Mouse (Mus musculus) kidney, adult 8-10 months (tissue): ENCODE results near the gene Tiam2.
A peak's percentile ranks its signal among the peaks of the same experiment; 100 is the strongest.
"Not testable (repeated sequence)": the region's sequence is repeated elsewhere in the genome, so short reads cannot be mapped to it uniquely, and the experiment has no call there.

Experiments used
- DNase-seq, 2 experiments: peaks; one replicate each; pipeline ENCODE4 v3.0.0; 2022

Gene Tiam2

DNA sequence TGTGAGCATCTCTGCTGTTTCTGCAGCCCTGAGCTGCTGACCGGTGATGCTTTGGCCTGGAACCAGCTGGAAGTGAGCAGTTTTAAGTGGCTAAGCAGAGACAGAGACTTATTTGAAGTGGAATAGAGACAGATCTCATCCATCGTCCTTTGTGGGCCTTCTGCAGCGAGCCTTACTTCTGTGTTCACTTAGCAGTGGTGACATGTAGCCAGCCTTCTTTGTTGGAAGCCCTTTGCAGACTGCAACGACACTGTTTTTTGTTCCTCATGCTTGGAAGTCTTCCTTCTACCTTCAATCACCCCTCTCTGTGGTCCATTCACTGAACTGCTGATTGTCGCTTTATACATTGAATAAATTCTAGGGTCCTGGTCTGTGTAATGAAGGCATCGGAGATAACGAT lies 18.5 kb downstream of the Tiam2 start:
- no peak for DNase-seq

- no peak for DNase-seq
Observed at GRCm38 (mm10) chr17:3345276-3345885, 19.0 kb downstream of the Tiam2 start.

GRCm38 (mm10) chr17:3347800-3348199 lies 21.4 kb downstream of the Tiam2 start:
- DNase-seq: no peak

- DNase-seq: no peak
Observed at GRCm38 (mm10) chr17:3349331-3349730, 23.0 kb downstream of the Tiam2 start.

DNA sequence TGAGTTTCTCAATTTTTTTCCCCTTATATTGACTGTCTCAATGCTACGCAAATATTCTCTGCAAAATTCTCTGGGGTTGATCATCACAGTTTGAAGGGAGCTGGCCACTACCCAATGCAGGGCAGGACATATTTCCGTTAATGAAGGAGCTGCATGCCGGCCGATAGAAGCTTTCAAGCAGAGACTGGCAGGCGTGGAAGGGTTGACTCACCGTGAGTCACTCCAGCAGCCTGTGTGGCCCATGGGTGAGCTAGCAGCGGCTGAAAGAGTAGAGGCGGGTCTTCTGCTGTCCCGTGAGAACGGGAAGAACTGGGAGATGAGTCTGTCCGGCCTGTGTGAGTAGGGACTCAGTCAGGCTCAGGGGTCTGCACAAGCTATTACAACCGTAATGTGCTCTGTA lies 23.6 kb downstream of the Tiam2 start:
- no peak for DNase-seq

DNA sequence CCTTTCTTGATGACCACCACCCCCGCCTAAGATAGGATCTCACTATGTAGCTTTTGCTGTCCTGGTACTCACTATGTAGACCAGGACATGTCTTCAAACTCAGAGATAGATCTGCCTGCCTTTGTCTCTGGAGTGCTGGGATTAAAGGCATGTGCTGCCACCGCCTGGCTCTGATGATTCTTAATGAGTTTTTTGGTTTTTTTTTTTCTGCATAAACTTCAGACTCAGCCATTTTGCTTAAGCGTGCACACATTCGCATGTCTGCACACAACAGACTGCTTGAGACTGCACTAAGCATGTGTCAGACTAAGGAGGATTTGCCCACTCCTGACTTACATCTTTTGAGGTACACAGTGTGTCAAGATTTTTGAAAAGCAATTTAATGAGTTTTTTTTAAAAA lies 24.0 kb downstream of the Tiam2 start:
- no peak for DNase-seq

DNA sequence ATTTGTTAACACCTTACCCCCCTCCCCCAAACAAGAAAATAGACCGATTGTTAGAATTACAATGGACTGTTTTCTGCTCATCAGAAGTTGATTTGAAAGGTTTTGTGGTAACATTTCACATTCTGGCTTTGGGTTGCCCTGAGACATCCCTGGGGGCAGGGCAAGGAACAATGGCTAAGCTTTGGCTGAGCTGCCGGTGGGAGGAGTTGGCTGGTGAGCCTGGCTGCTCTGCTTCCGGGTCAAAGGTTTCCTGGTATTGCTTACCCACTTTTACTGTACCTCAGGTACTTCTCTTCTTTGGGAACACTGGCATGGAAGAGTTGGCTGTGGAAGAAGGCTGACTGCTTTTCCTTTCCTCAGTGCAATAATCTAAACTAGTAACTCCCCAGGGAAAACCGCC lies 25.3 kb downstream of the Tiam2 start:
- DNase-seq: peak; percentile 13 to 31

GRCm38 (mm10) chr17:3353141-3353540 lies 26.8 kb downstream of the Tiam2 start:
- DNase-seq: not testable (repeated sequence)

DNA sequence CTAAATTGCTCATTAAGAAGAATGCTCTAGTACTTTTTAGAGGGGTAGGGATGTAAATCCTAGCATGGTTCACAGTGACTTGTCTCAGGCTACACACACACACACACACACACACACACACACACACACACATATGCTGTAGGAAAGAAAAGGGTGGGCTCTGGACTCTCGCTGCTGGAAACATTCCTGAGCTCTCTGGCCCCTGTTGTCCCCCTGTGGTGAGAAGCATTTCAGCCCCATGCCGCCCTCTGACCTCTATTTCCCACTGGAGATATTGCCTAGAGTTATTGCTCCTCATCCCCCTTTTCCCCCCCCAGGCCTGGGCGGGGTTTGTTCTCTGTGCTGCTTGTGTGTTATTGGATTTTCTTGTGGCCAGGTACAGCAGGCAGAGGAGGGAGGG lies 28.5 kb downstream of the Tiam2 start:
- no peak for DNase-seq

GRCm38 (mm10) chr17:3356633-3357365 lies 30.4 kb downstream of the Tiam2 start:
- DNase-seq: no peak

GRCm38 (mm10) chr17:3360236-3360635 lies 33.9 kb downstream of the Tiam2 start:
- no peak for DNase-seq

DNA sequence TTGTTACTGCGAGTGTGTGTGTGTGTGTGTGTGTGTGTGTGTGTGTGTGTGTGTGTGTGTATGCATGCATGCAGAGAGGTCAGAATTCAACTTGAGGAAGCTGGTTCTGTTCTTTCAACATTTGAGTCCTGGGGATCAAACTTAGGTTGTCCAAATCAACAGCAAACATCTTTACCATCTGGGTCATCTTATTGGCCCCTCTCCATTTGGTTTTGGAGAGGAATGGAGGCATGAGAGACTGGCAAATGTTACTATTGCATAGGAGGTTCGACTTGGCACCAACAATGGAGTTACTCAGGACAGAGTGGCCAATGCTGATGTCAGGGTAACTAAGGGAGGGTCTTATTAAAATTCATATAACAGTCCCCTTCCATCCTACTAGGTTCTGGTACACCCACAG lies 35.4 kb downstream of the Tiam2 start:
- DNase-seq: no peak

- no peak for DNase-seq
Observed at GRCm38 (mm10) chr17:3363216-3363615, 36.8 kb downstream of the Tiam2 start.

DNA sequence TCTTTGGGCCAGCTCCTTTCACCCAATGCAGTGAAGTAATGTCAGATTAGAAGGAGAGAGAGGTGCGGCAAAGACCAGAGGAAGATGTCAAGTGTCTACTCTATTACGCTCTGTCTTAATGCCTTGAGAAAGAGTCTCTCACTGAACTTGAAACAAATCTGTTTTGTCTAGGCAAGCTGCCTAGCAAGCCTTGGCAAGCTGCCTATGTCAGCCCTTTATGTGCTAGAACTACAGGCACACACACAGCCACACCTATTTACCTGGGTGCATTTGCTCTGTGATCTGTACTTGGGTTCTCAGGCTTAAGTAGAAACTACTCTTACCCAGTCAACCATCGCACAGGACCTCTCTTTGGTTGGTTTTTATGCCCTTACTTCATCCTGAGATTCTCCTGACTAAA lies 40.4 kb downstream of the Tiam2 start:
- DNase-seq: peak in 1 of 2 experiments; percentile 19

DNA sequence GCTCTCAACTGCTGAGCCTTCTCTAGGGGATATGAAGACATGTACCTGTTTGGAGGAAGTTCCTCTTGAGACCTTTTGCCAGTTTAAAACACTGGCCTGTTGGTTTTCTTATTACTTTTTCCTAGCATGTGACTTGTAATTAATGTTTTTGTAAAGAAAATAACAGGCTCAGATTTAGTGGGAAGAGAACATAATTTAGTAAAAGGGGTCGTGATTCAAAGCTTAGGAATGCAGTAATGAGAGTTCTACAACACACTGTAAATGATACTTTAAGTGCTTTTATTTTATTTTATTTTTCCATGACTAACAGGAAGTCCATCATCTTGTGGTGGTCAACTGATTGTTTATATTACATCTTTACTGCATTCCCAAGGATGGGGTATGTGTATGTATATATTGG lies 42.0 kb downstream of the Tiam2 start:
- DNase-seq: no peak

DNA sequence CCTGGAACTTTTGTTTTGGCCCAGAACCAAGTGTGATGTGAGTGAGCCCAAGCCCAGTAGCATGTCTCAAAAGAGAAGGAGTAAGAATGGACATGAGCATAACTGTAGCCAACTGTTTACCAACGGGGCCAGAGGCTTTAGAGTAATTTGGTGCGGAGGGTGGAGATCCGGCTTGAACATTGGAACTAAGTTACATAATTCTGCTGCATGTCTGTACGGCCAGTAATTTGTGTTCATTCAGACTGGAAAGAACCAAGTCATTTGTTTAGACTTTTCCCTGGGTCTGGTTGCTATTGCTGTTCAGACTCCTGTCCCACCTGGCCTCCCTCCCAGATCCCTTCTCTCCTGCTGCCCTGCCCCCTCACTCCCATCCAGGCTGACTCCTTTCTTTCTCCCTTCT lies 43.3 kb downstream of the Tiam2 start:
- peak; percentile 2 for DNase-seq

DNA sequence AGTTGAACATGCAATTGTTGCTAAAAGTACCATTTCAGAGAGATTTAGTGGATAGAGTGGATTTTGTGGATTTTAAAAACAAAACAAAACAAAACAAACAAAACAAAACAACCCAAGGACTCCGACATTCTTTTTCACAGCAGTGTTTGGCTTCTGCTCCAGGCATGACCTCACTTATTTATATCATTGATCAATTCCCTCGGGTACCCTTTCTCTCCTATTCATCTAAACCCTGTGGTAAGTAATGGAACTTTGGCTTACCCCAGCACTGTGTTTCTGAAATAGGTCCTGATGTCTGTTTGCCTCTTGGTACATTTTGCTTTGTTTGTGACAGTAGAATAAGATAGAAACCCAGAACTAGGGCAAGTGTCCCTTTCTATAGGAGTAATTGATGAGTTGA lies 52.2 kb downstream of the Tiam2 start:
- no peak for DNase-seq

GRCm38 (mm10) chr17:3379753-3380588 lies 53.6 kb downstream of the Tiam2 start:
- DNase-seq: no peak

GRCm38 (mm10) chr17:3385391-3385790 lies 59.0 kb downstream of the Tiam2 start:
- no peak for DNase-seq

GRCm38 (mm10) chr17:3387819-3388218 lies 61.4 kb downstream of the Tiam2 start:
- DNase-seq: no peak

GRCm38 (mm10) chr17:3389741-3390140 lies 63.4 kb downstream of the Tiam2 start:
- no peak for DNase-seq

GRCm38 (mm10) chr17:3393981-3394380 lies 67.6 kb downstream of the Tiam2 start:
- no peak for DNase-seq

- DNase-seq: no peak
Observed at GRCm38 (mm10) chr17:3394985-3395384, 68.6 kb downstream of the Tiam2 start.

- DNase-seq: no peak
Observed at GRCm38 (mm10) chr17:3396881-3397281, 70.5 kb downstream of the Tiam2 start.
